Mouse (Mus musculus): ENCODE data around the gene Acad11. TPM values are rescaled to one million over a fixed set of nuclear protein-coding genes. Genes with fewer than 3 reads are reported as not detected.

Gene Acad11
- polyA plus RNA-seq, 2 experiments = 13.5 to 16.3 TPM

GRCm38 (mm10) chr9:104039742-104040141 is 23.4 kb upstream of the Acad11 start:
- no peaks in the 10 kb centered on the region for H3K27me3 ChIP-seq (ENCODE audit: control insufficient read depth, insufficient read depth, low read length)
- no peak for DNase-seq (ENCODE audit: low read depth in 3 of 3, low spot score in 3 of 3)
- no peak for TF ChIP-seq CTCF (IDR thresholded peaks at IDR 0.05; ENCODE audit: low read depth)
- TF ChIP-seq EP300 (IDR thresholded peaks at IDR 0.05; ENCODE audit: low read depth) = no peak
- ATAC-seq (ENCODE audit: insufficient read depth) = no peak
- no peak overlapping the region for H3K27ac ChIP-seq
- H3K9me3 ChIP-seq (ENCODE audit: control insufficient read depth, low read length) = no peaks in the 10 kb centered on the region
- H3K4me1 ChIP-seq (replicated peaks; ENCODE audit: control insufficient read depth in 2 of 2, insufficient read depth in 2 of 2, low read length in 1 of 2) = peaks cover 0 to 3% of the 10 kb centered on the region in 2 experiments; a peak in 2 of 4 replicates
- WGBS (ENCODE audit: insufficient replicate concordance) = 35% methylated on average over 4 of the region's 4 CpGs
- H3K36me3 ChIP-seq (replicated peaks; ENCODE audit: control insufficient read depth, insufficient read depth, low read depth) = no peaks in the 10 kb centered on the region
- H3K4me2 ChIP-seq (ENCODE audit: low read depth) = no peak overlapping the region
- no peak overlapping the region for H3K4me3 ChIP-seq (ENCODE audit: insufficient read depth in 1 of 2, low read depth in 2 of 2, low read length in 2 of 2)
- H3K9ac ChIP-seq (replicated peaks) = no peak overlapping the region

- ATAC-seq (ENCODE audit: insufficient read depth) = no peak
Measured at GRCm38 (mm10) chr9:104040362-104040761, 22.8 kb upstream of the Acad11 start, which contains the start of gene Gm28305. Gene Gm28305 (plus strand): TSS chr9:104040662.

GRCm38 (mm10) chr9:104043676-104044075 is 19.5 kb upstream of the Acad11 start:
- Histone ChIP-seq H3K27ac (no peak overlapping the region), H3K4me2 (ENCODE audit: low read depth) (no peak overlapping the region), H3K9me3 (ENCODE audit: control insufficient read depth, low read length) (no peaks in the 10 kb centered on the region), H3K27me3 (ENCODE audit: control insufficient read depth, insufficient read depth, low read length) (no peaks in the 10 kb centered on the region), H3K9ac (replicated peaks) (no peak overlapping the region), H3K4me1 (replicated peaks; ENCODE audit: control insufficient read depth in 2 of 2, insufficient read depth in 2 of 2, low read length in 1 of 2) (no peaks in the 10 kb centered on the region), H3K36me3 (replicated peaks; ENCODE audit: control insufficient read depth, insufficient read depth, low read depth) (no peaks in the 10 kb centered on the region; the same call in none of the 2 replicates), H3K4me3 (ENCODE audit: insufficient read depth in 1 of 2, low read depth in 2 of 2, low read length in 2 of 2) (no peak overlapping the region)
- WGBS (ENCODE audit: insufficient replicate concordance) = 74% methylated on average over 4 of the region's 4 CpGs
- no peak for DNase-seq (ENCODE audit: low read depth in 3 of 3, low spot score in 3 of 3)
- ATAC-seq (ENCODE audit: insufficient read depth) = no peak
- TF ChIP-seq EP300 (IDR thresholded peaks at IDR 0.05; ENCODE audit: low read depth) (no peak), CTCF (IDR thresholded peaks at IDR 0.05; ENCODE audit: low read depth) (no peak)

More at GRCm38 (mm10) chr9:104040362-104040761, 22.8 kb upstream of the Acad11 start, which contains the start of gene Gm28305:
- TF ChIP-seq CTCF (IDR thresholded peaks at IDR 0.05; ENCODE audit: low read depth) (no peak), EP300 (IDR thresholded peaks at IDR 0.05; ENCODE audit: low read depth) (no peak)
- Histone ChIP-seq H3K9me3 (ENCODE audit: control insufficient read depth, low read length) (no peaks in the 10 kb centered on the region), H3K27me3 (ENCODE audit: control insufficient read depth, insufficient read depth, low read length) (no peaks in the 10 kb centered on the region), H3K4me2 (ENCODE audit: low read depth) (no peak within 1 kb of the TSS), H3K9ac (replicated peaks) (no peak within 1 kb of the TSS), H3K4me3 (ENCODE audit: insufficient read depth in 1 of 2, low read depth in 2 of 2, low read length in 2 of 2) (no peak within 1 kb of the TSS), H3K36me3 (replicated peaks; ENCODE audit: control insufficient read depth, insufficient read depth, low read depth) (no peaks in the 10 kb centered on the region), H3K27ac (no peak within 1 kb of the TSS), H3K4me1 (replicated peaks; ENCODE audit: control insufficient read depth in 2 of 2, insufficient read depth in 2 of 2, low read length in 1 of 2) (no peaks in the 10 kb centered on the region)
- 43% methylated on average over 2 of the region's 2 CpGs for WGBS (ENCODE audit: insufficient replicate concordance)
- no peak for DNase-seq (ENCODE audit: low read depth in 3 of 3, low spot score in 3 of 3)

GRCm38 (mm10) chr9:104051028-104051427 is 12.1 kb upstream of the Acad11 start:
- H3K27me3 ChIP-seq (ENCODE audit: control insufficient read depth, insufficient read depth, low read length) = no peaks in the 10 kb centered on the region
- H3K4me1 ChIP-seq (replicated peaks; ENCODE audit: control insufficient read depth in 2 of 2, insufficient read depth in 2 of 2, low read length in 1 of 2) = no peaks in the 10 kb centered on the region
- no peak overlapping the region for H3K9ac ChIP-seq (replicated peaks)
- TF ChIP-seq CTCF (IDR thresholded peaks at IDR 0.05; ENCODE audit: low read depth) = no peak
- TF ChIP-seq EP300 (IDR thresholded peaks at IDR 0.05; ENCODE audit: low read depth) = no peak
- no peak overlapping the region for H3K27ac ChIP-seq
- no peak for ATAC-seq (ENCODE audit: insufficient read depth)
- no peak overlapping the region for H3K4me3 ChIP-seq (ENCODE audit: insufficient read depth in 1 of 2, low read depth in 2 of 2, low read length in 2 of 2)
- no peak for DNase-seq (ENCODE audit: low read depth in 3 of 3, low spot score in 3 of 3)
- H3K36me3 ChIP-seq (replicated peaks; ENCODE audit: control insufficient read depth, insufficient read depth, low read depth) = peaks cover 11% of the 10 kb centered on the region
- no peaks in the 10 kb centered on the region for H3K9me3 ChIP-seq (ENCODE audit: control insufficient read depth, low read length)
- H3K4me2 ChIP-seq (ENCODE audit: low read depth) = no peak overlapping the region
- 72% methylated on average over 6 of the region's 6 CpGs for WGBS (ENCODE audit: insufficient replicate concordance)

GRCm38 (mm10) chr9:104062430-104063243 is 540 bp upstream of the Acad11 start, which contains the start of gene Uba5:
Gene Uba5 (minus strand): TSS chr9:104063134.
- H3K4me1 ChIP-seq (replicated peaks; ENCODE audit: control insufficient read depth in 2 of 2, insufficient read depth in 2 of 2, low read length in 1 of 2) = peaks cover 7 to 9% of the 10 kb centered on the region in 2 experiments; a peak in 3 of 4 replicates
- no peaks in the 10 kb centered on the region for H3K27me3 ChIP-seq (ENCODE audit: control insufficient read depth, insufficient read depth, low read length)
- DNase-seq (ENCODE audit: low read depth in 3 of 3, low spot score in 3 of 3) (peak in 2 of 3 experiments; percentile 57 to 60), ATAC-seq (ENCODE audit: insufficient read depth) (peak; percentile 75)
- peak within 1 kb of the TSS; percentile 84 for H3K9ac ChIP-seq (replicated peaks)
- no peaks in the 10 kb centered on the region for H3K36me3 ChIP-seq (replicated peaks; ENCODE audit: control insufficient read depth, insufficient read depth, low read depth)
- TF ChIP-seq CTCF (IDR thresholded peaks at IDR 0.05; ENCODE audit: low read depth) = no peak
- no peak for TF ChIP-seq EP300 (IDR thresholded peaks at IDR 0.05; ENCODE audit: low read depth)
- no peaks in the 10 kb centered on the region for H3K9me3 ChIP-seq (ENCODE audit: control insufficient read depth, low read length)
- peak within 1 kb of the TSS; percentile 79 for H3K4me2 ChIP-seq (ENCODE audit: low read depth)
- WGBS (ENCODE audit: insufficient replicate concordance) = under 1% methylated on average over 57 of the region's 59 CpGs
- no peak within 1 kb of the TSS; the same call in 1 of the 2 replicates for H3K27ac ChIP-seq
- peak within 1 kb of the TSS; percentile 99 for H3K4me3 ChIP-seq (ENCODE audit: insufficient read depth in 1 of 2, low read depth in 2 of 2, low read length in 2 of 2)

All from liver, embryonic 14.5 days (tissue).